Mouse (Mus musculus) kidney, postnatal 0 days (tissue): ENCODE measurements around the gene Ubash3a. TPM values are rescaled to one million over a fixed set of nuclear protein-coding genes. Genes with fewer than 3 reads are reported as not detected.

Source experiments
- ATAC-seq: fragments of 200-750 bp; cut with Nextera tagmentation; replicated peaks from 2 replicates; pipeline ENCODE4 v1.8.0; 2017; ENCODE audit warnings: low read depth, moderate number of reproducible peaks, moderate TSS enrichment, moderate library complexity; ENCODE audit not compliant: low FRiP score
- DNase-seq: peaks from one replicate; pipeline ENCODE4 v3.0.0-alpha.2; 2016; ENCODE audit warnings: low spot score
- H3K27ac ChIP-seq: fragments of 300-500 bp; sonication (generic); 2 replicates; pipeline ENCODE4 v1.5.1; 2014; ENCODE audit warnings: mild to moderate bottlenecking
- H3K27me3 ChIP-seq: fragments of 300-500 bp; sonication (generic); 2 replicates; pipeline ENCODE4 v1.6.1; 2014; ENCODE audit warnings: low read length, mixed read lengths; ENCODE audit not compliant: insufficient read depth
- H3K36me3 ChIP-seq: fragments of 300-500 bp; sonication (generic); 2 replicates; pipeline ENCODE4 v1.6.1; 2014; ENCODE audit warnings: low read length, mixed read lengths; ENCODE audit not compliant: insufficient read depth
- H3K4me1 ChIP-seq: fragments of 300-500 bp; sonication (generic); replicated peaks from 2 replicates; pipeline ENCODE4 v1.6.1; 2014; ENCODE audit warnings: antibody characterized with exemption, low read length, mixed read lengths; ENCODE audit not compliant: insufficient read depth
- H3K4me2 ChIP-seq: fragments of 300-500 bp; sonication (generic); 2 replicates; pipeline ENCODE4 v1.6.1; 2014; ENCODE audit warnings: mild to moderate bottlenecking, low read length, moderate library complexity, mixed read lengths
- H3K4me3 ChIP-seq: fragments of 300-500 bp; sonication (generic); replicated peaks from 2 replicates; pipeline ENCODE4 v1.5.1; 2014; ENCODE audit warnings: low read depth, low read length
- H3K9ac ChIP-seq: fragments of 300-500 bp; sonication (generic); 2 replicates; pipeline ENCODE4 v1.6.1; 2014; ENCODE audit warnings: low read depth, low read length
- H3K9me3 ChIP-seq: fragments of 300-500 bp; sonication (generic); replicated peaks from 2 replicates; pipeline ENCODE4 v1.6.1; 2016; ENCODE audit warnings: low read length, inconsistent platforms, mixed read lengths
- CTCF ChIP-seq: IDR thresholded peaks from 2 replicates; pipeline ENCODE4 v1.5.1; 2016; ENCODE audit warnings: antibody characterized with exemption, low read depth, mild to moderate bottlenecking, moderate library complexity
- WGBS: fragments of 180-500 bp; shearing (Covaris S2); extraction: QIAGEN DNeasy Blood & Tissue Kit; methylation state at CpG from one replicate; pipeline ENCODE4 v1.1.7; 2014; 5-methylcytosine and 5-hydroxymethylcytosine counted together
- polyA plus RNA-seq: library from polyadenylated mRNA; unstranded; fragments of >200 nt; fragmentation: Nextera tagmentation; extraction: Ambion mirVana; gene quantifications from 2 replicates; pipeline ENCODE4 v1.2.1, GENCODE M21; 2015

The Ubash3a gene
- polyA plus RNA-seq, 1 experiment from 2014 or later: 0.14 TPM

GRCm38 (mm10) chr17:31280269-31280668, 72.6 kb downstream of the Ubash3a start:
- Histone ChIP-seq H3K9me3 (no peaks in the 10 kb centered on the region), H3K4me1 (0 out of 2 replicates have a peak, but pooled peaks cover 5% of the 10 kb centered on the region), H3K9ac (no peak overlapping the region), H3K4me3 (no peak overlapping the region), H3K27ac (no peak overlapping the region), H3K27me3 (no peaks in the 10 kb centered on the region), H3K36me3 (no peaks in the 10 kb centered on the region), H3K4me2 (no peak overlapping the region)
- no peak for DNase-seq
- ATAC-seq: no peak
- TF ChIP-seq CTCF: no peak
- WGBS: 51% methylated on average over 6 of the region's 6 CpGs

DNA sequence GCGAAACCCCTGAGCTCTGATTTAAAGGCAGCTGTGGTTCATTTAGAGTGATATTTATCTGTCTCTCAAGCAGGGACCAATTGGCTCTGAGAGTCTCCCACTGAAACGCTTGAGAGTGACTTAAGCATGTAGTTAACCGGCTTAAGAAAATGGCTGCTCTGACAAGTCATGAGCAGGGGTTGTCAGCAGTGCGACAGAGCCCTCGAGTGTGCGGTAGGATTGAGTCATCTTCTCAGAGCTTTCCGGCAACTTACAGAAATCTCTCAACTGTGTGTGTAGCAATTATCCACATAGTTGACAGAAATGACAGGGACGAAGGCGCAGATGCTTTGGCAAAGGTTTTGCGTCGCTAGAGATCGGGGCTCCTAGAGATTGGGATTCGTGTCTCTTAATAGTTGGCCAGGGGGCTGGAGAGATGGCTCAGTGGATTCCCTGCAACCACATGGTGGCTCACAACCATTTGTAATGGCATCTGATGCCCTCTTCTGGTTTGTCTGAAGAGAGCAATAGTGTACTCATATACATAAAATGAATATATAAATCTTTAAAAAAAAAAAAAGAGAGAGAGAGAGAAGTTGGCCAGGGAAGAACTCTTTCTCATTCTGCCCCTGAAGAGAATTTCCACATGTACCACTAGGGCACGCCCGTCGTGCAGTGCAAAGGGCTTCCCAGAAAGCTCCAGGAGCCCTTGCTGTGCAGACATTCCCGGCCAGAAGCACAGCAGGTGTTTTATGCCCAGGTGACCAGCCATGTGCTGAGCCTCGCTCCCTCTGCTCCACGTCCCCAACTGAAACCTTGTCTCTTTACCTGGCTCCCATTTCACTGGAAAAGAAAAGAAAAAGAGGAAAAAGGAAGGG, 74.4 kb downstream of the Ubash3a start:
- Histone ChIP-seq H3K4me3 (no peak overlapping the region), H3K9me3 (no peaks in the 10 kb centered on the region), H3K9ac (no peak overlapping the region), H3K4me1 (no peaks in the 10 kb centered on the region), H3K36me3 (no peaks in the 10 kb centered on the region), H3K27me3 (no peaks in the 10 kb centered on the region), H3K27ac (no peak overlapping the region), H3K4me2 (no peak overlapping the region)
- 52% methylated on average over 19 of the region's 19 CpGs for WGBS
- no peak for ATAC-seq
- no peak for DNase-seq
- peak; percentile 47 for TF ChIP-seq CTCF

GRCm38 (mm10) chr17:31282687-31283053, 75.0 kb downstream of the Ubash3a start:
- Histone ChIP-seq H3K27me3 (no peaks in the 10 kb centered on the region), H3K36me3 (no peaks in the 10 kb centered on the region), H3K4me2 (no peak overlapping the region), H3K4me1 (no peaks in the 10 kb centered on the region), H3K9me3 (no peaks in the 10 kb centered on the region), H3K4me3 (no peak overlapping the region), H3K9ac (no peak overlapping the region), H3K27ac (no peak overlapping the region)
- DNase-seq: no peak
- 28% methylated on average over 7 of the region's 7 CpGs for WGBS
- TF ChIP-seq CTCF: no peak
- no peak for ATAC-seq

DNA sequence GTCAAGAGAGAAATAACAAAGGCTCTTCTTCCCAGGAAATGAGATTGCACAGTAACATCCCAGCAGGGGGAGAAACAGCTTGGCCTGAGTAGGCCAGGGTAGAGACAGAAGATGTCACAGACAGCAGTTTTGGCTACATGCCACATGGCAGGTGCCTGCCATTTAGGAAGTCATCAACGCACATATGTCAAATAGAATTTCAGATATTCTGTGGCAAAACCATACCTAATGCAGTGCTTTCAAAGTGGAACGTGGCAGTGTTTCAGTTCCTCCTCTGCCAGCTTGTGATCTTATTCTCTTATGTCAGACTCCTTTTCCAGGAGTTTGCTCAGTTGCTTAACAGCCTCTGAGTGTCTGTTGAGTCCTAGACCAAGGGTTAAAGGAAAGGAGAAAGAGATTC, 78.2 kb downstream of the Ubash3a start:
- Histone ChIP-seq H3K9ac (no peak overlapping the region), H3K36me3 (no peaks in the 10 kb centered on the region), H3K9me3 (no peaks in the 10 kb centered on the region), H3K4me1 (no peaks in the 10 kb centered on the region), H3K4me3 (no peak overlapping the region), H3K27ac (no peak overlapping the region), H3K27me3 (no peaks in the 10 kb centered on the region), H3K4me2 (no peak overlapping the region)
- ATAC-seq (no peak), DNase-seq (no peak)
- no peak for TF ChIP-seq CTCF
- 78% methylated on average over 2 of the region's 2 CpGs for WGBS

DNA sequence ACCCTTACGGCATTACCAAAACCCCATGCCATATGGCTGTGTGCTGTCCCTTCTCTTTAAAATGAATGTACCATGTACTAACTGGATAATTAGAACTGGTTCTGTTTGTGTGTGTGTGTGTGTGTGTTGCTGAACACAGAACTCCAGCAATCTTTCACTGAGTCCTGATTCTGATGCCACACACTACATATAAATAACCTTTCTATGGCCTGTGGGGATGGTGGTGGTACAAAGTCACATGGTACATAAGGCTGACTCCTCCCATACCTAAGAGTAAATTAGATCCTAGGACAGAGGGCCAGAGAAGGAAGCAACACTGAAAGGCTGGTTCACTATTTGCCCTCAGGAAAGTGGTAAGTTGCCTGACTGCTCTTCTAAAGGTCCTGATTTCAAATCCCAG, 78.8 kb downstream of the Ubash3a start, which contains the start of gene Slc37a1:
TSS of gene Slc37a1 (plus strand) at position 301 of the 400 bp plus-strand sequence.
- TF ChIP-seq CTCF: no peak
- Histone ChIP-seq H3K27me3 (no peaks in the 10 kb centered on the region), H3K36me3 (no peaks in the 10 kb centered on the region), H3K4me2 (no peak within 1 kb of the TSS), H3K9ac (no peak within 1 kb of the TSS), H3K9me3 (no peaks in the 10 kb centered on the region), H3K27ac (no peak within 1 kb of the TSS), H3K4me3 (no peak within 1 kb of the TSS), H3K4me1 (no peaks in the 10 kb centered on the region)
- DNase-seq (no peak), ATAC-seq (no peak)
- WGBS: 100% methylated on average over 1 of the region's 1 CpGs

DNA sequence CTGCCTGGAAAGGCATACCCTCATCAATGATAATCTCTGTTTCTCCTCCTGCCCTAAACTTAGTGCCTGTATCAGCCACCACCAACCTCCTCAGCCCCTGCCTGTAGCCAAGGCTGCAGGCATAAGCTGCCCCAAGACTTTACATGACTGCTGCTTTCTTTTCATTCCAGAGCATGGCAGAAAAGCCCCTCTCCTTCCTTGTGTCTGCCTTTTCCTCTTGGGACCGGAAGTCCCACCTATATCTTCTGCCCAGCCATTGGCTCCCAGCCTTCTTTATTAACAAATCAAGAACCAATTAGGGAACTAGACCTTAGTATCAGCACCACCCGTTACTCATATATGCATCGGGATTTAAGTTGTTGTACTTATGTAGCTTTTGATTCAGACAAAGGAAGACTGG, 79.5 kb downstream of the Ubash3a start:
- TF ChIP-seq CTCF: no peak
- H3K27ac ChIP-seq: no peak overlapping the region

More for the DNA sequence above, 79.5 kb downstream of the Ubash3a start:
- Histone ChIP-seq H3K9me3 (no peaks in the 10 kb centered on the region), H3K4me1 (no peaks in the 10 kb centered on the region), H3K4me2 (no peak overlapping the region), H3K9ac (no peak overlapping the region), H3K4me3 (no peak overlapping the region), H3K36me3 (no peaks in the 10 kb centered on the region), H3K27me3 (no peaks in the 10 kb centered on the region)
- 84% methylated on average over 3 of the region's 3 CpGs for WGBS
- DNase-seq (no peak), ATAC-seq (no peak)
